Mouse (Mus musculus) 3T3-L1 (cell line): ENCODE data around the gene Tenm1.

Experiments used
- DNase-seq: peaks from one replicate; pipeline ENCODE4 v3.0.0-alpha.2; 2015; ENCODE audit warnings: low read depth, low spot score

Gene Tenm1

GRCm38 (mm10) chrX:42861731-42862130 is 567.2 kb downstream of the Tenm1 start:
- no peak for DNase-seq

- DNase-seq, result no peak
Observed at GRCm38 (mm10) chrX:42781566-42781965, 647.4 kb downstream of the Tenm1 start.

- no peak for DNase-seq
Observed at GRCm38 (mm10) chrX:42718078-42718785, 710.7 kb downstream of the Tenm1 start.

- DNase-seq, result no peak
Observed at GRCm38 (mm10) chrX:42700291-42700690, 728.6 kb downstream of the Tenm1 start.

GRCm38 (mm10) chrX:42647131-42647530 is 781.8 kb downstream of the Tenm1 start:
- no peak for DNase-seq

- DNase-seq, result no peak
Observed at GRCm38 (mm10) chrX:42580521-42580920, 848.4 kb downstream of the Tenm1 start.

- DNase-seq, result no peak
Observed at GRCm38 (mm10) chrX:42558683-42559082, 870.2 kb downstream of the Tenm1 start.

GRCm38 (mm10) chrX:42557284-42557683 is 871.6 kb downstream of the Tenm1 start:
- DNase-seq, result peak; percentile 67

- DNase-seq, result no peak
Observed at GRCm38 (mm10) chrX:42548513-42548912, 880.4 kb downstream of the Tenm1 start.

- DNase-seq, result no peak
Observed at GRCm38 (mm10) chrX:42545076-42545475, 883.9 kb downstream of the Tenm1 start.

GRCm38 (mm10) chrX:42540756-42541053 is 888.2 kb downstream of the Tenm1 start:
- peak; percentile 78 for DNase-seq

GRCm38 (mm10) chrX:42540030-42540755 is 888.7 kb downstream of the Tenm1 start:
- no peak for DNase-seq

GRCm38 (mm10) chrX:42530703-42531102 is 898.2 kb downstream of the Tenm1 start:
- no peak for DNase-seq

- DNase-seq, result no peak
Observed at GRCm38 (mm10) chrX:42522868-42523267, 906.1 kb downstream of the Tenm1 start.

GRCm38 (mm10) chrX:42512567-42512966 is 916.4 kb downstream of the Tenm1 start:
- DNase-seq, result peak; percentile 2

- no peak for DNase-seq
Observed at GRCm38 (mm10) chrX:42511105-42511504, 917.8 kb downstream of the Tenm1 start.

- no peak for DNase-seq
Observed at GRCm38 (mm10) chrX:42502291-42503043, 926.5 kb downstream of the Tenm1 start, which contains the start of gene Sh2d1a. Gene Sh2d1a, plus strand, starts transcription at chrX:42502453.

- DNase-seq, result no peak
Observed at GRCm38 (mm10) chrX:42500538-42500937, 928.4 kb downstream of the Tenm1 start.

- DNase-seq, result no peak
Observed at GRCm38 (mm10) chrX:42490336-42490735, 938.6 kb downstream of the Tenm1 start.

GRCm38 (mm10) chrX:42489446-42489845 is 939.5 kb downstream of the Tenm1 start, which contains the start of gene Tex13c2:
Gene Tex13c2, plus strand, starts transcription at chrX:42489691.
- DNase-seq, result no peak
